Mouse (Mus musculus): ENCODE measurements around the gene Zfr.

DNA sequence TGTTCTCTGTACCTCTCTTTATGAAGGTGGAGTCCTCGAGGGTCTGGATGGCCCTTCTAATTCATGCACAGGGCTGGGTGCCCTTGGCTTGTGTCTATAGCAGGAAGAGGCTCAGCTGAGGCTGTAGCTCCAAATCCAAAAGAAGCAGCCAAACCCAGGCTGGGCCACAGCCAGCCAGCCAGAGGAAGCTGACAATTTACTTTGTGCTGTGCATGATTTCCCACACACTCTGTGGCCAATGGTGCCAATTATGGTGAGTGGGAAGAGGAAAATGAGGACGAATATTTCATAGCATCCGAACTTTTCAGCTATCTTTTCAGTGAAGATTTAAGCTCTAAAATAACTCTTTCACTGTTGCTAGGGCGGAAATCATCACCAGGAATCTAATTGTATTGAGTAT is 21.2 kb upstream of the Zfr start:
- TF ChIP-seq CTCF (IDR thresholded peaks at IDR 0.05; ENCODE audit: low read depth, low read length) (no peak), POLR2A (IDR thresholded peaks at IDR 0.05; ENCODE audit: insufficient read depth, low read length) (no peak)
